Mouse (Mus musculus): ENCODE measurements at regions not wholly inside any gene's neighbourhood (a gene's known extent, or its start where the extent isn't known, plus 50 kb on each side); places are given as distances from the start of the nearest gene placed in this dataset.

DNA sequence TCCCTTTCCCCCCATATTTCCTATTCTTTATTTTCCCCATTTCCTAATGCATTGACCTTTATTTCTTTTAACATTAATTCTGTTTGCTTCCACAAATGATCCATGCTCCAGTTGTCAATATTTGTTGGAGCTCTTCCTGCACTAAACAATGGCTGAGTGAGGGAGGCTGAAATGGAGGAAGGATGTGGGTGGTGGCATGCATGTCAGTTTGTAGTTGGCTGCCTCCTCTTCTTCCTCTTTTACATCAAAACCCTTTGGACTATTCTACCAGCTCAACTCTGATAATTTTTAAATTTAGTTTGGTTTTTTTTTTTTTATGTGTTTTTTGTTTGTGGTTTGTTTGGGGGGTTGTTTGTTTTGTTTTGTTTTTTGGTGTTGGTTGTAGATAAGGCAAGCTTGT lies 313.5 kb upstream of the Meis1 start:
- no peak for TF ChIP-seq CTCF (IDR thresholded peaks at IDR 0.05)
- TF ChIP-seq POLR2A (IDR thresholded peaks at IDR 0.05; ENCODE audit: insufficient read depth, low read depth, low read length): no peak
- TF ChIP-seq EP300 (IDR thresholded peaks at IDR 0.05; ENCODE audit: insufficient read depth, low read depth, low read length): no peak
